Mouse (Mus musculus) R1 (cell line): ENCODE results near the gene Pwp2.
A peak's percentile ranks its signal among the peaks of the same experiment; 100 is the strongest.
"Not testable (repeated sequence)": the region's sequence is repeated elsewhere in the genome, so short reads cannot be mapped to it uniquely, and the experiment has no call there.

ENCODE experiments used
- DNase-seq: peaks from one replicate; pipeline ENCODE4 v3.0.0-alpha.2; 2018; ENCODE audit warnings: low read depth, low spot score

Gene Pwp2

DNA sequence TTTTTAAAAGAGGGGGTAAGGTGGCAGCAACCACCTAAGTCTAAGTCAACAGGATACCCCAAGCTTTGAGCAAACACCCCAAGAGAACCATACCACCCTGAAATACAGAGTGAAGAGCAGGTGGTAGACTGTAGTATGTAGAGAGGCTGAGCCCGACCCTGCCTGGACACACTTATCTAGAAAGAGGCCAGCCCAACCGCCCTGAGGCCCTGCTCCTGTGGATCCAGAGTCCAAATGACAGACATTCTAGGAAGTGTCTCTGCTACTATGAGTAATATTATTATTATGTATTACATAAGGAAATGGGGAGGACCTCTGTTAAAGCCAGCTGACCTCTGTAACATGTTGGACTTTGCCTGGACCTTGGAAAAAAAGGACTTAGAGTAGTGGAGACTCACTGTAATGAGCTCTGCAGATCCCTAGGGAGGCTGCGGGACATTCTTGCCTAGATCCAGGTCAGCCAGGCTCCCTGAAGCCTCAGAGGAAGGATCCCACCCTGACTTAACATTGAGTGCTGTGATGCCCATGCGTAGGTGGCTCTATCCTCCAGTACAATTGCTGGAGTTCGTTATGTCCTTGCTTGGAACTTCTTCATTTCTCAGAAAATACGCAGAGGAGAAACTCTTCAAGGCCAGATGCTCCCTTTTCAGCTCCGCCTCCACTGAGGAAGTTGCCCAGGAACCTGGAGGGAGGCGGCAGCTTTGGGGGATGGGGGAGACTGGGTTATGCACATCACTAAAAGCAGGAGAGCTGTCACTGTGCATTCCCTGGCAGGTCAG lies 41.0 kb downstream of the Pwp2 start:
- DNase-seq: no peak

DNA sequence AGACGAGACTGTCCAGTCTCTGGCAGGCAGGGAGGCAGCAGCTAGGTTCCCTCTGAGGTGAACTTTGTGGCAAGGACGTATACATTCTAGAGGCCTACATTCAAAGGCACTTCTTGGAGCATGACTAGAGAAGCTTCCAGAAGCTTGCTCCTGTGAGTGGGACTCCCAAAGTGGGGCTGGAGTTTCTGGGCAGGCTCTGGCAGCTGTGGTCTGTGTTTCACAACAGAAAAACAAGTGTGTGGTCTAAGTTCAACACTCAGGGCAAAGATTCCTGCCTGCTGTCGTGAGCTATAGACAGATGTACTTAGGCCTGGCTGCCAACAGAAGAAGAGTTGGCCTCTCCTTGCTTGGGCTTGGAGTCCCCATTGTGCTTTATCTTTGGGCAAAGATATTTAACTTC lies 44.1 kb downstream of the Pwp2 start:
- no peak for DNase-seq

DNA sequence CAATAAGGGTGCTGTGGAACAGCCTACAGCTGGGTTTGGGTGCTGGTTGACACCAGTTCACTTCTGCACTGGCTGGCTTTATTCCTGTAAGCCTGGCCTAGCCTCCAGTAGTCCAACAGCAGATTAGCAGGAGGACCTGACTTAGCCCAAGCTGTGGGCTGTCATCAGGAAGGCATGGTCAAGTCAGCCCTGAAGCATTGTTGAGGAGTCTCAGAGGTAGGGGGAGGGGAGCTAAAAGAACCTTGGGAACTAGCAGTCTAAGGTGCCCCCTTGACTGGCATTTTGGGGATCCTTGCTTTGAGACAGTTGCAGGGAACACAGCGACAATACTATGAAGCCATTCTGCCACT lies 44.7 kb downstream of the Pwp2 start:
- no peak for DNase-seq

DNA sequence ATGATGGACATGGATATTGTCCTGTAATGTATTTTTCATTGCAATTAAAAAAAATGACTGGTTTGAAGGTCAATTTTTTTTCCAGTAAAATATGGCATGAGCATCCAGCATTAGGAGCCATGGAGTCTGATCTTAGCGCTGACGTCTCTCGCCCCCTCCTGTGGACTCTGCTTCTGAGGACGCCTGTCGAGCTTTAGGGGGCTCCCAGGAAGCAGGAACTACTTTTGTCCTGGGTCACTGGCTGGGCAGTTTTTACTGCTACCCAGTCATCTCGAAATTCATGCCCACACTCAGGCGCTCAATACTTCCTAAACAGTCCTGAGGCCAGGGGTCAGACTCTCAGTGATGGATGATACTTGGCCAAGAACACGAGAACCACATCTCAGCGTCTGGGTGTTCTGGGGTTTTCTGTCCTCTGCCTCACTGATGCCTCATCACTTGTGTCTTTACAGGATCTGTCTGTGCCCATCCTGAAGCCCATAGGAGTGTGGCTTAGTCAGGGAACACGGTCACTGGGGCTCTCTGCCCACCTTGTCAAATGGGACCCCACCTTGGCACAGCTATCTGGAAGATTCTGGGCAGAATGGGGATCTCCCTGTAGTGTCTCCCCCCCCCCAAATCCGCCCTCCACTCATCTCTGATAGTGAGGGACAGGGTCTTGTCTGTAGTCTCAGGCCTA lies 45.2 kb downstream of the Pwp2 start:
- no peak for DNase-seq

DNA sequence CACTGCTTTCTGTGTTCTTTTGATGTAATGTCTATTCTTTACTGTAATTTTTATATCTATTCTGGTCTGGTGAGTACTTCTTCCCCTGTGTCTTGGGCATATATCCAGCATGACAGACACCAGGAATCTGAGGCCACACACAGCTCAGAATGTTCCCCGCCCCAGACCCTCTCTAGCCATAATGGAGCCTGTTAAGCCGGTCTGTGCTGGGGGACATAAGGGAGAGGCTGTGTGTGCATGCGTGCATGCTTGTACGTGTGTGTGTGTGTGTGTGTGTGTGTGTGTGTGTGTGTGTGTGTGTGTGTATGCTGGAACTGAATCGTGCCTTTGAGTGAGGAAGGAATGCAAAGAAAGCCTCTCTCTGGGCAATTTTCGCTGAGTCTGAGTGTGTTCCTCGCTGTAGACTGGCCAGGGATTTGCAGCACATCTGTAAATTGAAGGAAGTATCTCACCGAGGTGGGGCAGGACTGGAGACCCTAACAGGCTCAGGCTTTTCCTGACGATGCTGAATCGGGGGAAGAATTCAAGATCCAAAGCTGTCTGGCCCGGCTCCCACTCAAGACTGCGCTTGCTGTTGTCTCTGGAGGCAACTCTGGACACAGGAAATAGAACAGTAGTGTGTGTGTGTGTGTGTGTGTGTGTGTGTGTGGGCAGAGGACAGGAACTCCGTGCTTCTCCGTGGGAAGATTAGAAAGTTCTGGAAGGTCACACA lies 46.0 kb downstream of the Pwp2 start:
- no peak for DNase-seq

DNA sequence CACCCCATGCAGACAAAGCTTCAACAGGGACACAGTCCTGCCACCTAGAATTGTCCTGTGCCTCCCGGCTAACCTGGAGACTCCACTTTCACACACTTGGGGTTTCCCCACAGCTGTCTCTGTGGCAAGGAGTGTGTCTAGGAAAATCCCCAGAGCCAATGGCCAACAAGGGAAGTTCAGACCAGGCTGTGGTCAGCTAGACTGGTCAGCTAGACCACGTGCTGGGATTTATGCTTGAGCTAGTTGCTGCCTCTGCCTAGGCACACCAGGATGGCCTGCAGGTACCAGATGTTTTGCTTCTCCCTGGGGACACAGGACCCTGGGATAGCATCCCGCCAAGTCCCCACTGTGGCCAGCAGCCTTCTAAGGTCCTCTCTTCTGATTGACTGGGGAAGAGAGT lies 47.8 kb downstream of the Pwp2 start:
- no peak for DNase-seq

DNA sequence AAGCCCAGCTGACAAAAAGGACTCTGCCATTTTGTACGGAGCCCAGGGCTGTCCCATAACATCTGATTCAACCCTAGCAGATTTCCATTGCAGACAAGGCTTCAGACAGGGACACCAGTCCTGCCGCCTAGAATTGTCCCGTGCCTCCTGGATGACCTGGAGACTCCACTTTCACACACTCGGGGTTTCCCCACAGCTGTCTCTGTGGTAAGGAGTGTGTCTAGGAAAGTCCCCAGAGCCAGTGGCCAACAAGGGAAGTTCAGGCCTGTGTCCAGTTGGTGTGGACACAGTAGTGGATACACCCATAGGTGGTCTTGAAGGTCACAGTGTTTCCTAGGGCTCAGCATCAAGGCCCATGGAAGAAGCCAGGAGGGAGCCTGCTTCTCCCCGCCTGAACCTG lies 49.0 kb downstream of the Pwp2 start:
- no peak for DNase-seq

DNA sequence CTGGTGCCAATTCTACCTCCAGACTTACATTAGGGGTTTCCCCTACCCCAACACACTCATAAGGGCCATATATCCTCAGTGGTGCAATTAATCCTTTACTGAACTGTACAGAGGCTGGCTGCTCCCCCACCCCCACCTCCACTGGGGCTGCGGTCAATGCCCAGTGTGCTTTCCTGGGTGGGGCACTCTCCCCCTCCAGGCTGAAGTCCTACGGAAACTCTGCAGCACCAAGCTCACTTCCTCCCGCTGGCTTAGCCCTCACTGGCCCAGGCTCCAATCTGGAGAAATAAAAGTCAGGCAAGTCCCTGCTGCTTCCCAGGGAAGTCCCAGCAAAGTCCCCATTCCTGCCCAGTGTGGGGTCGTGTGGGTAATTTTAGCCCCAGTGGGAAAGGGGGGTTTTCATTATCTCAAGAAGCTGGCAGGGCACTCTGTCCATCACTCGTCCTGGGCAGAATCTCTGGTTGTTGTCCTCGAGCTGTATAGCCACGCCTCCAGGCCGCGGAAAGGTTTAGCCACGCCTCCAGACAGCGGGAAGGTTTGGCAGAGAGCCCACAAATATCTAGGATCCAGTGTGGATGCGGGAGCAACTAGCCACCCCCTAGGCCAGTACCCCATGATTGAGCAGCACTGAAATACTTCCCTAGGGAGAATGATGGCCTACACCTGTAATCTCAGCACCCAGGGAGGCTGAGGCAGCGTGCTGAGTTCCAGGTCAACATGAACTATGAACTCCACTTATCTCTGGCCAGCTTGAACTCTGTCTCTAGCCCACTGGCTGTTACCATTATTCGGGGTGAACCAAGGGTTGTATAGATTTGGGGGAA lies 49.8 kb downstream of the Pwp2 start:
- DNase-seq: peak; percentile 41

DNA sequence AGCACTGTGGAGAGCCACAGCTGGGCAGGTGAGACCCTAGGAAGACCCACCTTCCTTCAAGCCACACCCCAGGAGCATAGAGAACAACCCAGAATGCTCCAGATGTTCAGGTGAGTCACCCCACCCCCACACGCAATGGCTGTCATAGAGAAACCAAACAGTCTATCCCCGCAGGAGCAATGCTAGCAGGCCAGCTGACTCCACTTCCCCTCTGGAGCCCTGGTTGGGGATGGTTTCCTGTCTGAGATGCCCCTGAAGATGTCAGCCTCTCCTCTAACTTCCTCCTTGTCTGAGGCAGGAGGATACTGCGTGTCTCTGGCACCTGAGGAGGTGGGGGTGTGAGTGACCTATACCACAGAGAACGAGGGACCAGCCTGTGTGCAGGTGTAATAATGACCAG lies 50.5 kb downstream of the Pwp2 start:
- no peak for DNase-seq

DNA sequence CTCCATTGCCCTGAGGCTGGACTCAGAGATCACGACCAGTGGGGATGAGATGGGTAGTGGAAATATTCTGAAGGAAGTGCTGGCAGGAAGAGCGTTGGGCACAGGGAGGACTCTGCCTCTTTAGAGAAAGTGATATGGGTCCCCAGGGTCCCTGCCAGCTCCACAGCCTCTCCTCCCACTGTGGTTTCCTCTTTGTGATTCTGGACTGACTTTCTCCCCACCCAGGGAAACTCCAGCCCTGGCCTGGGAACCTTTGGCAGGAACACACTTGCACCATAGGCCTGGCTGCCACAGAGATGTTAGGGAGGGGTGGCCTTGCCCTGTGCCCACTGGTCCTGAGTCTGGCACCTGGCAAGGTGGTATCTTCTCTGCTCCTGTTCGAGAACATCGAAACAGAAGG lies 55.0 kb downstream of the Pwp2 start:
- no peak for DNase-seq

DNA sequence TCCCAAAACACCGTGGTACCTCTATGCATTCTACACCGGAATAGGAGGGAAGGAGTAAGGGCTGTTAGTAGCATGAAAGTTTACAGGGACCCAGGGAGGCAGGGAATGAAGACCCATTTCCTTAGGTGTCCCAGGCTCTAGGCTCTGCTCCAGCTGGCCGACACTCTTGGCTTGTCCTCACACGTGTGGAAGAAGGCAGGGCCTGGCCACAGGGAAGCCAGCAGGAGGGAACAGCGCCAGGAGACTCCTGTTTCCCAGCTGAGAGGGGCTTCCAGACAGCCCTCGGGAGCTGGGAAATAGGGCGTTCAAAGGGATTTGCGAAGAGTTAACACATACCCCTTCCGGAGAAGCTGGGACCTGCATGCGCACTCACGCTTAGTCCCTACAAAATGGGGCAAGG lies 55.5 kb downstream of the Pwp2 start:
- DNase-seq: peak; percentile 14

DNA sequence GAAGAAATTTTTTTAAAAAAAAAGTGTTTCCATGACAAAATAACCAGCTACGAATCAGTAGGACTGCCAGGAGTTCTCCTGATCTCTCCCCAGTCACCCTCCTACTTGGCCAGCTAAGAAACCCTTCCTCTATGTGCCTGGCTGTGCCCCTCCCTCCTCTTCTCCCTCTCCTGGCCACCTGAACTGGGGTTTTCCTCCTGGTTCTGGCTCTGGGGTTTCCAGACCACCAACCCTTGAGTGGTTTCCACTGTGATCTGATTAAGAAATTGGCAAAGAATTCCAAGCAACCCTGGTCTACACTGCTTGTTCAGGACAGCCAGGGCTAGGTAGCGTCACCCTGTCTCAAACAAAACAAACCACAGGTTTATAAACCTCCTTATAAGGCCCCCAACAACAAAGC lies 56.3 kb downstream of the Pwp2 start:
- no peak for DNase-seq

DNA sequence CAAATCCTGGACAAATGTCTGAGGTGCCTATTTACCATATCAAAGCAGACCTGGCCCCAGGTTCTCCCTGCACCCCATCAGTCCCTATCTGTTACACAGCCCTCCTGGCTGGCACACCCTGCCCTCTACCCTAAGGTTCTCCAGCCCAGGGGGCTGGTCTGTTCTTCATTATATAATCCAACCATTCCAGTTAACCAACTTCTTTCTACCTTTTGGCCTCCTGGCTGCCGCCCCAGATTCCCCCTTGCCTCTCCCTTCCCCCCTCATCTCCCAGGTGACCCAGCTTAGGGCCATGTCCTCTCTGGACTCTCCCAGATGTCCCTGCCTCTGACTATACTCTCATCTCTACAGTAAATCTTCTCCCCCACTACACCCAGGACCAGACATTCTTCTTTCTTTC lies 57.0 kb downstream of the Pwp2 start:
- no peak for DNase-seq

DNA sequence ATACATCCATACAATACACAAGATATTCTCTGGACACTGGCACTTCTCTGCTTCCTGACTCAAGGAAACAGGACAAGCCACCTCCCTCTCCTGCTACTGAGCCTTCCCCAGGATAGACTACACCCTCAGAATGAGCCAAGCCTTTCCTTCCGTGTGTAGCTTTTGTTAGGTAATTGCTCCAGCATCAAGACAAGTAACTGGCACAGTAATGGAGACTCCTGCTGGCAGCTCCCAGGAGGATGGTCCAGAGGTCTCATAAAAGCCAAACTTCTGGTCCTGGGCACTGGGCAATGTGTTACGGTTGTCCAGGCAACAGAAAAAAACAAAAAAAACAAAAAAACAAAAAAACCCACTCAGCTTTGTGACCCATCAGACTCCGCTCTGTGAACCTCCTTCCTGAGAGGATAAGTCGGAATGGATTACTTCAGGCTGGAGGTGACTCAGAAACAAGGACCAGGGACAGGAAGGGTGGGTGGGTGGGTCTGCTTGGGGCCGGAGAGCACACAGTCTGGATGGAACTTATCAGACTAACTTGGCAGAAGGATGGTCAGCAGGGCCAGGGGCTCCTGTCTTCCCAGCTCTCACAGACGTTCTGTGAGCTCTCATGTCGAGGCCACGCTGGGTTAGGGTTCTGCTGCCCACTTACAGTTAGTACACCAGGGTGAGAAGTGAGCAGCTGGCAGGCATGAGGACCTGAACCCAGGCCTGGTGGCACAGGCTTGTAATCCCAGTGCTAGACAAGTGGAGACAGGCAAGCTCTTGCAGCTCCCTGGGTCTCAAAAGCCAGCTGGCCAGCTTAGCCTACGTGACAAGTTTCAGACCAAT lies 57.7 kb downstream of the Pwp2 start:
- DNase-seq: no peak

DNA sequence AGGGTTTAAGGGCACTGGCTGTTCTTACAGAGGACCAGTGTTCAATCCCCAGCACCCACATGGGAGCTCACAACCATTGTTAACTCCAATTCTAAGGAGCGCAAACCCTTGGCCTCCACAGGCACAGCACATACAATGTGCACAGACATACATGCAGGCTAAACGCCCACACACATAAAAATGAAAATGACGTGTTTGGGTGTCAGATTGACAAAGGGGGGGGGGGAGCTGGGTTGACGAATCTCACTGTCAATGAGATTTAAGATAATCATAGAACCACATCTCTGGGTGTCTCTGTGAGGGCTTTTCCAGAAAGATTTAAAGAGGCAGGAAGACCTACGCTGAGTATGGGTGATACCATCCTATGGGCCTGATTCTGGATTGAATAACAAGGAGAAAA lies 58.6 kb downstream of the Pwp2 start:
- DNase-seq: no peak

DNA sequence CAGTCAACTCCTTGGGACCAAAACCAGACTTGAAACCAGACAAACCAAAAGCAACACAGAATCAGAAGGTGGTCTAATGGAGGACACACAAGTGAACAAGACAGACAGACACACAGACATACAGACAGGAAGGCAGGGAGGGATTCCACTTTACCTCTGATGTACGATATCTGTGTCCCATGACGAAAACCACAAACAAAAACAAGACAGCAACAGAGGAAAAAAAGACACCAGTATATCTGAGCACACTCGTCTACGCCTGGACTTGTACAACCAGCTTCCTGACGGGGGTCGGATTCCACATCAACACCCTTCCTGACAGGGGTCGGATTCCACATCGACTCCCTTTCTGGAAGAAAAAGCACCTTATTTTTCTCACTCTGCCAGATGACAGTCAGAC lies 59.9 kb downstream of the Pwp2 start:
- not testable (repeated sequence) for DNase-seq

DNA sequence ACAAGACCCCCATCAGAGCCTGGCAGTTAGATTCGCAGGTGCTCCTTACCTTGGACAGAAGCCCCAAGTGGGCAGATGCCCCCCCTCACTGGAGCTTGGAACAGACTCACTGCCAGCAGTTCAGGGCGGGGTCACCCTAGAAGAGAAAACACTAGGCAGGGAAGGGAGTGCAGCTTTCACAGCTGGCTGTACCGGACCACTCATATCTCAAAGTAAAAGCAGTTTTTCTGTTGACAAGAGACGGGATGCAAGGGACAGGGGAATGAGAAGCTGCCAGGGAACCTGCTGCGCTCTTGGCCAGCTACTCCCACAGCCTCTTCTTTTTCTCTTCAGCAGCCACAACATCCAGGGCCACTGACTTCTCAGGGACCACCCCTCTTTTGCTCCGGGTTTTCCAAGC lies 60.8 kb downstream of the Pwp2 start:
- not testable (repeated sequence) for DNase-seq
